Mouse (Mus musculus) embryo, embryonic 10.5 days (tissue): ENCODE results near the gene Scml4.
A peak's percentile ranks its signal among the peaks of the same experiment; 100 is the strongest.

Experiments
- DNase-seq: peaks from one replicate; pipeline ENCODE4 v3.0.0-alpha.2; 2015; ENCODE audit warnings: low spot score

Gene Scml4

GRCm38 (mm10) chr10:42860159-42860911 is at the start of gene Scml4:
Gene Scml4 (plus strand): TSS chr10:42860370.
- DNase-seq = peak; percentile 74

GRCm38 (mm10) chr10:42825923-42826322 is 34.2 kb upstream of the Scml4 start:
- DNase-seq = peak; percentile 14

- no peak for DNase-seq
Measured at GRCm38 (mm10) chr10:42827155-42827554, 33.0 kb upstream of the Scml4 start.

GRCm38 (mm10) chr10:42830007-42830406 is 30.2 kb upstream of the Scml4 start:
- no peak for DNase-seq

GRCm38 (mm10) chr10:42830409-42830808 is 29.8 kb upstream of the Scml4 start:
- DNase-seq = no peak

GRCm38 (mm10) chr10:42832677-42833076 is 27.5 kb upstream of the Scml4 start:
- DNase-seq = peak; percentile 59

- DNase-seq = peak; percentile 52
Measured at GRCm38 (mm10) chr10:42833871-42834727, 26.1 kb upstream of the Scml4 start.

DNA sequence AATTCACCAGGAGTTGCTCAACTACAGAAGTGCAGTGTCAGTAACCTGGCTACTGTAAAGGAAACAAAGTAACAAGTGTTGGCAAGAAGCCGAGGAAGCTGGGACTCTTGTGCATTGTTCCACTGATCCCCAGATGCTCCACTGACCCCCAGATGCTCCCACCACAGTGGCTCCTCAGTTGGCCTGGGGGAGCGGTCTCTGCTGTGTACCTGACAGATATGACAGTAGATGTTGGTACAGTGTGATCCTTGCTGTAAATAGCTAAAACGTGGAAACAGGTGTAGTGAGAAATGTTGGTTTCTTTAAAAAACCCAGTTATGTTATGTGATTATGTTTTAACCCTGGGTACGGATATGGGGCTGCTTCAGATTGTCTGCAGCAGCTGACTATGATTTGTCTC is 22.1 kb upstream of the Scml4 start:
- DNase-seq = no peak

GRCm38 (mm10) chr10:42838736-42839135 is 21.4 kb upstream of the Scml4 start:
- DNase-seq = no peak

DNA sequence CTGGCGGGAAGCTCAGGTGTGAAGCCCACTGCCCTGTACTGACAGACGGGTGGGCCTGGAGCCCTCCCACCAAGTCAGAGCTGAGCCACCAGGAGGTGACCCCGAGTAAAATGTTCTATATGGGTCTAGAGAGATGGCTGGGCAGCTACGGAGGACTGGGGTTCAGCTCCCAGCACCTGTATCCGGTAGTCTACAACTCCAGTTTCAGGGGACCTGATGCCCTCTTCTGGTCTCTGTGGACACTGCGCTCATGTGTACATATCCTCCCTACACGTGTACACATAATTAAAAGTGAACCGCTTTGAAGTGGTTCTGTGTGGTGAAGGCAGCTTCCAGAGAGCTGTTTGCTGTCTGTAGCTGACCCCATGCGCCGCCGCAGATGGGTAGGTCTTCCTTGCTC is 20.1 kb upstream of the Scml4 start:
- no peak for DNase-seq

DNA sequence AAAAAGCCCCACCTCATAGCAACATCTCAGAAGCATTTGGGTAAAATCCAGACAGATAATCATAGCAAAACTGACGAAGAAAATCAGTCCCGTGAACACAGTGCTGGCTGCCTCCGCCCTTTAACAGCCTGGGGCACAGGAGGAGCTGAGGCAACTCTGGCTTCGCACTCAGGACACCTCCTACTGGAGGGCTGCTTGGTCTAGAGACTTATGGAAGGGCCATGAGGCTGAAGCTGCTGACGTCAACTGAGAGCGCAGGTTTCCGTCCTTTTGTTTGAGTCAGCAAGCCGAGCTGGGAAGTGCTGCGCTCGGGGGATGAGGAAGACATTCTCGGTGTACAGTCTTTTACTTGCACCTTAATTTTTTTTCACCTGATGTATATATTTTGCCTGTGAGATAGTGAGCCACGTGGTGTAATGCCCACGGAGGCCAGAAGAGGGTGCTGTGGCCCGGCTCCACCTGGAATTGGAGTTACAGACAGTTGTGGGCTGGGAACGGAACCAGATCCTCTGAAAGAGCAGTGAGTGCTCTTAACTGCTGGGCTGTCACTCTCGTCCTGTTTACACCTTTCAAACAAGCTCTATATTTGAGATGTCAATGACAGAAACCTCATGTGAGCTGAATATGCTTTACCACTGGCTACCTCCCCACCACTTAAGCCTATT is 18.5 kb upstream of the Scml4 start:
- DNase-seq = no peak

DNA sequence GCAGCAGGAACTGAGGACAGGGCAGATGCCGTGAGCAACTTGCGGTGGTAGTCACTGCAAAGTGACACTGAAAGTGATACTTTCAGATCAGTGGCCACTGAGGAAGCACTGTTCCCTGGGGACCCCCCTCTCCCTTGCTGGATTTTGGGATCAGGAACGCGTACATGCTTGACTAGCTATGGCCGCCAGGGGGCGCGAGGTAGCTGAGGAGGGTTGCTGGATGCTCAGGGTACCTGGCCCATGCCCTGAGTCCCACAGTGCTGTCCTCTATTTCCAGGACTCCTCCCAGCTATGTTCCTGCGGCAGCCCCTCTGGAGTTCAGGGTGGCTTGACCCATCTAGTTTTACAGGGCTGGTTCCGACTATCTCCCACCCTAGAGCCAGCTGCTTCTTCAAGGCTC is 17.8 kb upstream of the Scml4 start:
- DNase-seq = peak; percentile 84

DNA sequence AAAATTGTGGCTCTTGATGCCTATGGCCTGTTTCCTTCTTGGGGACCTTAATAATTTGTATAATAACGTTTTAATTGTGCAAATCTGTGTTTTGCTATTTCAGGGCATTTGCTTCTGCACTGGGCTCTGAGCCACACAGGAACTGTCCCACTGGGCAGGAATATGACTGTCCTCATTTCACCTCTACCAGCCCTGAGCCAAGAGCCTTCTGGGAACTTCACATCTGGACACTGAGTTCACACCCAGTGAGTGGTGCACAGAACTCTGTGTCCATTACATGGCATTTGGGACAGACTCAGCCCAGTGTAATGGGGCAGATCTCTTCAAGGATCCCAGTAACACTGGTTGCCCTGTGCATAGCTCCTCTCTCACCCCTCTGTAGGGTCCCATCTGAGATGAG is 16.8 kb upstream of the Scml4 start:
- no peak for DNase-seq

GRCm38 (mm10) chr10:42845480-42845879 is 14.7 kb upstream of the Scml4 start:
- no peak for DNase-seq

- DNase-seq = no peak
Measured at GRCm38 (mm10) chr10:42848179-42849080, 11.7 kb upstream of the Scml4 start.

- DNase-seq = no peak
Measured at GRCm38 (mm10) chr10:42849081-42849400, 11.1 kb upstream of the Scml4 start.

DNA sequence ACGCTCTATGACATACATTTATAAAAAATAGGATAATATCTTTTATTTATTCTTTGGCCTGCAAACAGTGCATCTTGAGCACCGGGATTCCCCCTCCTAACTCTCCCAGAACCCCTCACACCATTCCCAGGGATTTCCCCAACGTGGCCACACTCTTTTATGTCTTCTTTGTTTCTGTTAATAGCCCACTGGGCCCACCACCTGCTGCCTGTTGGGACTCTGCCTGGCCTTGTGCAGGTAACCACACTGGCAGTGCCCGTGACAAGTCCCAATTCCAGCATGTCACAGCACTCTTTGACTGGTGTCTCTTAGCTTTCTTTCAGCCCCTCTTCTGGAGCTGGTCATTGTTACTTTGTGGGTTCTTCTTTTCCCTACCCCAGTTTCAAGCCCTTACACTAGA is 5.3 kb upstream of the Scml4 start:
- DNase-seq = no peak

DNA sequence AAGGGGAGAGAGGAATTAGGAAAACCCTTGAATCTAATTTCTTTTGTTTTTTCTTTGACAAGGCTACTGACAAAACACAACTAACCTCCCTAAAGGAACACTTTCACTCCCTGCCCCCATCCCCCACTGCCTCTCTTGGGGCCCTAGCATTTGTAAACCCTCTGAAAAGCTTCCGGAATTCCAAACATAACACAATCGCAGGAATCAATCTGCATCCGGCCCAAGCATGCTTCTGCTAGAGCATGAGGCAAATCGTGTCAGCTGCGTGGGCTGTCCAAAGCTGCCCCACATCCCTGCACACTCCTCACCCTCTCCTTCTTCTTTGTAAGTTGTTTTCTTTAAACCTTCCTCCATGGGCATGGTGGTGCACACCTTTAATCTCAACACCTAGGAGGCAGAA is 4.9 kb upstream of the Scml4 start:
- peak; percentile 39 for DNase-seq

DNA sequence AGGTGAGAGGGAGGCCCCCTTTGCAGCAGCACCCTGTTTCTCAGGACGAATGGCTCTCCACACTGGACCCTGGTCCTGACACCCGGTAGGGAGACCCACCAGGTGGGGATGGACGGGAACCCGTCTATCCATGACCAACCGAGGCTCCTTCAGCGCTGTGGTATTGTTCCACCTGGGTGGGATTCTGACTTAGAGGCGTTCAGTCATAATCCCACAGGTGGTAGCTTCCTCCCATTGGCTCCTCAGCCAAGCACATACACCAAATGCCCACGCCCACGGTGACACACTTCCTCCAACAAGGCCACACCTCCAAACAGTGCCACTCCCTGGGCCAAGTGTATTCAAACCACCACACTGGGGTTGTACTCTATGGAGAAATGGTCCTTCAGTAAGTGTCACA is 3.6 kb upstream of the Scml4 start:
- DNase-seq = no peak

- no peak for DNase-seq
Measured at GRCm38 (mm10) chr10:42857021-42857420, 3.1 kb upstream of the Scml4 start.

GRCm38 (mm10) chr10:42859781-42860158 is 400 bp upstream of the Scml4 start:
- peak; percentile 41 for DNase-seq

- DNase-seq = no peak
Measured at GRCm38 (mm10) chr10:42861446-42861845, 1.3 kb downstream of the Scml4 start.
